Mouse (Mus musculus): ENCODE measurements around the gene Reck. TPM values are rescaled to one million over a fixed set of nuclear protein-coding genes. Genes with fewer than 3 reads are reported as not detected.
A peak's percentile ranks its signal among the peaks of the same experiment; 100 is the strongest.

The Reck gene
- polyA plus RNA-seq, 1 experiment = not detected

- Histone ChIP-seq H3K4me3 (replicated peaks) (no peak overlapping the region), H3K9me3 (ENCODE audit: control insufficient read depth, low read length) (0 out of 2 replicates have a peak, but pooled peaks cover 2% of the 10 kb centered on the region), H3K4me1 (ENCODE audit: control insufficient read depth) (no peaks in the 10 kb centered on the region), H3K36me3 (ENCODE audit: control insufficient read depth) (no peaks in the 10 kb centered on the region), H3K27me3 (ENCODE audit: control insufficient read depth) (no peaks in the 10 kb centered on the region)
- TF ChIP-seq TAL1 (IDR thresholded peaks at IDR 0.05; ENCODE audit: low read length) = no peak
- no peak for TF ChIP-seq GATA1 (IDR thresholded peaks at IDR 0.05; ENCODE audit: low read length)
Measured at GRCm38 (mm10) chr4:43927826-43928225, 52.5 kb downstream of the Reck start.

GRCm38 (mm10) chr4:43931877-43932276 is 56.5 kb downstream of the Reck start:
- no peaks in the 10 kb centered on the region for H3K27me3 ChIP-seq (ENCODE audit: control insufficient read depth)
- no peaks in the 10 kb centered on the region for H3K36me3 ChIP-seq (ENCODE audit: control insufficient read depth)
- no peak overlapping the region for H3K4me3 ChIP-seq (replicated peaks)
- peaks cover under 1% of the 10 kb centered on the region for H3K4me1 ChIP-seq (ENCODE audit: control insufficient read depth)
- H3K9me3 ChIP-seq (ENCODE audit: control insufficient read depth, low read length) = 0 out of 2 replicates have a peak, but pooled peaks cover 2% of the 10 kb centered on the region
- TF ChIP-seq TAL1 (IDR thresholded peaks at IDR 0.05; ENCODE audit: low read length) (no peak), GATA1 (IDR thresholded peaks at IDR 0.05; ENCODE audit: low read length) (no peak)

- TF ChIP-seq GATA1 (IDR thresholded peaks at IDR 0.05; ENCODE audit: low read length) = no peak
- no peak for TF ChIP-seq TAL1 (IDR thresholded peaks at IDR 0.05; ENCODE audit: low read length)
- Histone ChIP-seq H3K9me3 (ENCODE audit: control insufficient read depth, low read length) (no peaks in the 10 kb centered on the region), H3K36me3 (ENCODE audit: control insufficient read depth) (no peaks in the 10 kb centered on the region), H3K4me1 (ENCODE audit: control insufficient read depth) (peaks cover 5% of the 10 kb centered on the region), H3K27me3 (ENCODE audit: control insufficient read depth) (no peaks in the 10 kb centered on the region), H3K4me3 (replicated peaks) (no peak overlapping the region)
Measured at GRCm38 (mm10) chr4:43936186-43936585, 60.9 kb downstream of the Reck start.

GRCm38 (mm10) chr4:43936749-43937674 is 61.7 kb downstream of the Reck start:
- Histone ChIP-seq H3K27me3 (ENCODE audit: control insufficient read depth) (no peaks in the 10 kb centered on the region), H3K4me3 (replicated peaks) (no peak overlapping the region), H3K9me3 (ENCODE audit: control insufficient read depth, low read length) (no peaks in the 10 kb centered on the region), H3K4me1 (ENCODE audit: control insufficient read depth) (peaks cover 5% of the 10 kb centered on the region), H3K36me3 (ENCODE audit: control insufficient read depth) (no peaks in the 10 kb centered on the region)
- TF ChIP-seq TAL1 (IDR thresholded peaks at IDR 0.05; ENCODE audit: low read length) (no peak), GATA1 (IDR thresholded peaks at IDR 0.05; ENCODE audit: low read length) (no peak)

- no peaks in the 10 kb centered on the region for H3K9me3 ChIP-seq (ENCODE audit: control insufficient read depth, low read length)
- TF ChIP-seq TAL1 (IDR thresholded peaks at IDR 0.05; ENCODE audit: low read length) (no peak), GATA1 (IDR thresholded peaks at IDR 0.05; ENCODE audit: low read length) (no peak)
- peaks cover 5% of the 10 kb centered on the region for H3K4me1 ChIP-seq (ENCODE audit: control insufficient read depth)
- H3K36me3 ChIP-seq (ENCODE audit: control insufficient read depth) = no peaks in the 10 kb centered on the region
- H3K27me3 ChIP-seq (ENCODE audit: control insufficient read depth) = no peaks in the 10 kb centered on the region
- H3K4me3 ChIP-seq (replicated peaks) = no peak overlapping the region
Measured at GRCm38 (mm10) chr4:43941315-43941714, 66.0 kb downstream of the Reck start.

GRCm38 (mm10) chr4:43942421-43942820 is 67.1 kb downstream of the Reck start:
- Histone ChIP-seq H3K9me3 (ENCODE audit: control insufficient read depth, low read length) (no peaks in the 10 kb centered on the region), H3K4me1 (ENCODE audit: control insufficient read depth) (no peaks in the 10 kb centered on the region), H3K4me3 (replicated peaks) (no peak overlapping the region), H3K27me3 (ENCODE audit: control insufficient read depth) (no peaks in the 10 kb centered on the region), H3K36me3 (ENCODE audit: control insufficient read depth) (no peaks in the 10 kb centered on the region)
- TF ChIP-seq GATA1 (IDR thresholded peaks at IDR 0.05; ENCODE audit: low read length) (no peak), TAL1 (IDR thresholded peaks at IDR 0.05; ENCODE audit: low read length) (no peak)

- no peak overlapping the region for H3K4me3 ChIP-seq (replicated peaks)
Measured at GRCm38 (mm10) chr4:43947571-43947970, 72.2 kb downstream of the Reck start.

GRCm38 (mm10) chr4:43957292-43957845 is 82.0 kb downstream of the Reck start, which contains the start of gene Glipr2:
Gene Glipr2, plus strand, starts transcription at chr4:43957401.
- Histone ChIP-seq H3K4me1 (ENCODE audit: control insufficient read depth) (peaks cover 54% of the 10 kb centered on the region), H3K4me3 (replicated peaks) (peak within 1 kb of the TSS; percentile 82), H3K27me3 (ENCODE audit: control insufficient read depth) (peaks cover 2% of the 10 kb centered on the region; the same call in 1 of the 2 replicates), H3K9me3 (ENCODE audit: control insufficient read depth, low read length) (no peaks in the 10 kb centered on the region), H3K36me3 (ENCODE audit: control insufficient read depth) (peaks cover 4% of the 10 kb centered on the region)
- no peak for TF ChIP-seq GATA1 (IDR thresholded peaks at IDR 0.05; ENCODE audit: low read length)
- no peak for TF ChIP-seq TAL1 (IDR thresholded peaks at IDR 0.05; ENCODE audit: low read length)

More at GRCm38 (mm10) chr4:43947571-43947970, 72.2 kb downstream of the Reck start:
- no peaks in the 10 kb centered on the region for H3K4me1 ChIP-seq (ENCODE audit: control insufficient read depth)
- no peaks in the 10 kb centered on the region for H3K36me3 ChIP-seq (ENCODE audit: control insufficient read depth)
- H3K27me3 ChIP-seq (ENCODE audit: control insufficient read depth) = no peaks in the 10 kb centered on the region
- TF ChIP-seq GATA1 (IDR thresholded peaks at IDR 0.05; ENCODE audit: low read length) (no peak), TAL1 (IDR thresholded peaks at IDR 0.05; ENCODE audit: low read length) (no peak)
- H3K9me3 ChIP-seq (ENCODE audit: control insufficient read depth, low read length) = no peaks in the 10 kb centered on the region

- Histone ChIP-seq H3K9me3 (ENCODE audit: control insufficient read depth, low read length) (no peaks in the 10 kb centered on the region), H3K4me1 (ENCODE audit: control insufficient read depth) (peaks cover 60% of the 10 kb centered on the region), H3K4me3 (replicated peaks) (peak overlapping the region; percentile 82), H3K27me3 (ENCODE audit: control insufficient read depth) (peaks cover 2% of the 10 kb centered on the region; the same call in 1 of the 2 replicates), H3K36me3 (ENCODE audit: control insufficient read depth) (peaks cover 6% of the 10 kb centered on the region)
- no peak for TF ChIP-seq TAL1 (IDR thresholded peaks at IDR 0.05; ENCODE audit: low read length)
Measured at GRCm38 (mm10) chr4:43957846-43958461, 82.6 kb downstream of the Reck start.

All from erythroblast, embryonic 14.5 days (primary cell).